Mouse (Mus musculus) kidney, adult 9 months (tissue): ENCODE data around the gene Mroh7.
A peak's percentile ranks its signal among the peaks of the same experiment; 100 is the strongest.
"Not testable (repeated sequence)": the region's sequence is repeated elsewhere in the genome, so short reads cannot be mapped to it uniquely, and the experiment has no call there.

Experiments used
- DNase-seq: peaks from one replicate; pipeline ENCODE4 v3.0.0; 2022

The Mroh7 gene

DNA sequence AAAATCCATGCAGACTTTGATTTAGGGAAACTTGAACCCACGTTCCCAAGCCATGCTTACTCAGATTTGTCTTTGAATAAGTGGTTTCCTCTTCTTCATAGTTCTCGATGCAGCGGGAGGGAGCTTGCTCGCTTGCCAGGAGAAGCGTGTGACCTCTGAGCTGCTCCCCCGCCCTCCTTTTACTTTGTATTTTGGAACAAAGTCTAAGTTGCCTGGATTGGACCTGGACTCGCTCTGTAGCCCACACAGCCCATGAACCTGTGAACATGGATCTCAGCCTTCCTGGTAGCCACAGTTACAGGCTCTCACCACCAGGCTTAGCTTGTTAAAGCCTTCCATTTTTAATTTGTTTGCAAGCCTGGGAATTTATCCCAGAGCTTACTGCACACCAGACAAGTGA lies at the start of gene Mroh7:
Gene Mroh7, minus strand, starts transcription at position 112 of the 400 bp plus-strand sequence.
- DNase-seq: peak; percentile 92

DNA sequence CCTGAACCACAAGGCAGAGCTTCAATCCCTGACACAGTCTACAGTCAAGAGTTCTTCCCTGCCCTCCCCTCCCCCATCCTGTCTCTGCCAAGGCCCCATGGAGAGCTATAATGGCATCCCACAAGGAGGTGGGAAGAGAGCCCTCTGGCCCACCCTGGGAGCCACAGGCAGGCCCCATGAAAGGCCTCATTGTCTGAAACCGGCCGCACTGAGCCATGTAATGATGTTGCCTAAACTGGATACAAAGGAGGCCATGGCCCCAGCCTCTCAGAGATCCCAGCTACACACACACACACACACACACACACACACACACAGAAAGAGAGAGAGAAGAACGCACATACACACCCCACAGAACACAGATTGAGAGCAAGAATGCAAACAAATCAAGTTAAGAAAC lies 49.3 kb upstream of the Mroh7 start:
- no peak for DNase-seq

DNA sequence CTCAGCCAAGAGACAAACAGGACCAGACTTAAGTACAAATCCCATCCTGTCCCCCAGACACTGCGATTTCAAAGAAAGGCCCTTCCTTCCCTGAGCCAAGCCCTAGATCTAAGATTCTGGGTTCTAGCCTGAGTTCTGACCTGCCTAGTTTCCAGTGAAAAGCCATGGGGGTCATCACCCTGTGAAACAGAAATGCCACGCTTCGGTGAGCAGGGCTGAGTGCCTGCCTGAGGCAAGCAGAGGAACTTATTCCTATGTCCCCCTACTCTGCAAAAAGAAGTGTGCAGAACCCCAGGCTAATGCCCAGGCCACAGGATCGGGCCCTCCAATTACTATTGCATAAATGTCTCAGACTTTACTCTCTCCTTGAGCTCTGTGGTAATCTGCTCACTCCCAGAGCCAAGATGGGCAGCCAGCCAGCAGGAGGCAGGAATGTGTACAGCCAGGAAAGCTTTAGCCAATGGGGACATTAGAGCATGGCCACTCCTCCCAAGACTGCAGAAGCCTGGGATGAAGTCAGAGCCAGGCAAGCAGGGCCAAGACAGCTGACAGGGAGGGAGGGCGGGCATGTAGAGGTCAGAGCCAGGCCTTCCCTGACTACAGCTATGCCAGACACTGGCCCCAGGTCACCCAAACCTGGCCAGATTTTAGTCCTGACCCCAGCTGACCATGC lies 47.5 kb upstream of the Mroh7 start:
- DNase-seq: peak; percentile 99

DNA sequence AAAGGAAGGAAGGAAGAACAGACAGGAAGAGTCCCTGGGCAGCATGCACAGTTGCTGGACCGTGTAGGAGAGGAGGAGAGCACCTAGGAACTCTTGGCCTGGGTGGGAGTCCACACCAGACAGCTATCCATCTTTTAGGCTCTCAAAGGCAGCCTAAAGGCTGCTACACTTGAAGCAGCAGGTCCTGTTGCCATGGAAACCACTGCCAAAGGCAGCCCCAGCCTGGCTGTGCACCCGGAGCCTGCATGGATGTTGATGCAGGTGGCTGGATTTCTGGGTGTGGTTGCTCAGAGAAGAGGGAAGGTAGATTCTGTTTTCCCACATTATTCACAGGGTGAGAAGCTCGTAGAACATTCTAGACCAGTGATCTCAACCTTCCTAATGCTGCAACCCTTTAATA lies 46.3 kb upstream of the Mroh7 start:
- no peak for DNase-seq

DNA sequence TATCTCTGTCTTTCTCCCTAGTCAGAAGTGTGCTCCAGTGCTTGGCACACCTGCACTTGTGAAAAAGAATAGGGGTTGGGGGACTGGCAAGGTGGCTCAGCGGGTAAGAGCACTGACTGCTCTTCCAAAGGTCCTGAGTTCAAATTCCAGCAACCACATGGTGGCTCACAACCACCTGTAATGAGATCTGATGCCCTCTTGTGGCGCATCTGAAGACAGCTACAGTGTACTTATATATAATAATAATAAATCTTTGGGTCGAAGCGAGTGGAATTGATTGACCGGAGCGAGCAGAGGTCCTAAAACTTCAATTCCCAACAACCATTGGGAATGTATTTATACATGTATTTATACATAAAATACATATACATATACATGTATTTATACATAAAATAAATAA lies 45.0 kb upstream of the Mroh7 start:
- not testable (repeated sequence) for DNase-seq

DNA sequence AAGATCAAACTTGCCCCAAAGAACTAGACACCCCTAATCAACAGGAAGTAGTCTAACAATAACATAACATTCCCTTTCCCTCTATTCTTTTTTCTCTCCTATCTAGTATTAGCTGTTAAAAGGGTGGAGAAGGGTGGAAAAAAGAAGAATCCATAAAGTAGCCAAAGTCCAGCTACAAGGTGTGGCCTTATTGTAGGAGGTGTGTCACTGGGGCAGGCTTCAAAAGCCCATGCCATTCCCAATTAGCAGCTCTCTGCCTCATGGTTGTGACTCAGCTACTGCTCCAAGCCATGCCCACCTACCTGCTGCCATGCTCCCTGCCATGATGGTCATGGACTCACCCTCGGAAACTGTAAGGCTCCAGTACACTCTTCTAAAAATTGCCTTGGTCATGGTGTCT lies 41.8 kb upstream of the Mroh7 start:
- no peak for DNase-seq

DNA sequence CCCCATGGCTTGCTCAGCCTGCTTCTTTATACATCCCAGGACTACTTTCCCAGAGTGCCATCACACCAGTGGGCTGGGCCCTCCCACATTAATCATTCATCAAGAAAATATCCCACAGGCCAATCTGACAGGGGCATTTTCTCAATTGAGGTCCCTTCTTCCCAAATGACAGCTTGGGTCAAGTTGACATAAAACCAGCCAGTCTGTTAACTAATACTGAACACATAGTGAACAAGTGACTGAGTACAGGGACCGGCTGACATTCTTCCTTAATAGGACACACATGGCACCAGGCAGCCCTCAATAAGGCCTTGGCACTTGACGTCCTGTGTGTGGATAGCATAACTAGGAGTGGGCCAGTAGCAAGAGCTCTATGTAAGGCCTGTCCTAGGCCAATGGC lies 38.6 kb upstream of the Mroh7 start:
- DNase-seq: no peak

DNA sequence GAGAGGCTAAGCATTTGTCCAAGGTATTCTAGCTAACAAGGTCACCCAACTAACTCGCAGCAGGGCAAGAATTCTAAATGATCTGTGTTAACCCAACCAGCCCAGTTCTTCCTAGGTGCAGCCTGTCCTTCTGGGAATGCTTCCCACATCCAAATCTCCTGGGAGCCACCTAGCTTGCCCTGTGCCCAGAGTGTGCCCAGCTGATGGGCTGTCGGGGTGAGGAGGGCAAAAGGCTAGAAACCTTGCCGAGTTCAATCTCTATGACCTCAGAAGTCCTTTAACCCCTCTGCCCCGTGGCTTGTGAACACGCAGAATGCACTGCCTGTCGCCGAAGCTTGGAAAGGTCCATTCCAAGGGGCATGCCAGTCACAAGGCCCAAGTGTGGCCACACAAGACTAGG lies 33.4 kb upstream of the Mroh7 start:
- DNase-seq: no peak

DNA sequence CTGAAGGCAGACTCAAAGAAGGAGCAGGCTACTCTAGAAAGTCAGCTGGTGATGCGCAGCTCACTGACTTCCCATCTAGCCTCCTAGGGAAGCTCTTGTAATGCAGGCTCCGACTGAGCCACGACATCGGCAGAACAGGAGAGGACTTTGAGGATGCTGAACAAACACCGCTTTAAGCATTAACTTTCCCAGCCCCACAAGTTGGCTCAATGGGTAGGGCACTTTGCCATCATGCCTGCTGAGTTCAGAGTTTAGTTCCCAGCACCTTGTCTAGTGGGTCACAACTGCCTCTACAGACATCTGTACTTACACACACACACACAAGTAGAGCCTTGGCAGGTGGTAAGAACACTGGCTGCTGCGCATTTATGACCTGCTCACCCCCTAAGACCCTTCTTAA lies 21.0 kb upstream of the Mroh7 start:
- DNase-seq: no peak

DNA sequence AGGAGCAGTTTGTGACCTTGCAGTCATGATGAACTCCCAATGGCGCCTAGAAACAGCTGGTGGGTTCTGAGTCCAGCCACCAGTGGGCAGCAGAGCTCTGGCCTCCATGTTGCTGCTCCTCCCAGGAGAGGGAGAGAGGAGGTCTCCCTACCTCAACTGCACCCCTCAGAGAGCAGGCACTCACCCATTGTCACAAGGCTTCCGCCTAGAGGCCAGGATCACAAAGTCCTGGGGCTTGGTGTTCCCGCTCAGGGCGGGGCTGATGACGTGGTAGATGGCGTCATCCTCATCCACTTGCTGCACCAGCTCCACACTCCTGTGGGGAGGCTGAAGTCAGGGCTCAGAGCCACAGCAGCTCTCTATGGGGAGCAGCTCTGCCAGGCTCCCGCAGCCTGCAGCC lies 19.0 kb upstream of the Mroh7 start:
- DNase-seq: peak; percentile 57

DNA sequence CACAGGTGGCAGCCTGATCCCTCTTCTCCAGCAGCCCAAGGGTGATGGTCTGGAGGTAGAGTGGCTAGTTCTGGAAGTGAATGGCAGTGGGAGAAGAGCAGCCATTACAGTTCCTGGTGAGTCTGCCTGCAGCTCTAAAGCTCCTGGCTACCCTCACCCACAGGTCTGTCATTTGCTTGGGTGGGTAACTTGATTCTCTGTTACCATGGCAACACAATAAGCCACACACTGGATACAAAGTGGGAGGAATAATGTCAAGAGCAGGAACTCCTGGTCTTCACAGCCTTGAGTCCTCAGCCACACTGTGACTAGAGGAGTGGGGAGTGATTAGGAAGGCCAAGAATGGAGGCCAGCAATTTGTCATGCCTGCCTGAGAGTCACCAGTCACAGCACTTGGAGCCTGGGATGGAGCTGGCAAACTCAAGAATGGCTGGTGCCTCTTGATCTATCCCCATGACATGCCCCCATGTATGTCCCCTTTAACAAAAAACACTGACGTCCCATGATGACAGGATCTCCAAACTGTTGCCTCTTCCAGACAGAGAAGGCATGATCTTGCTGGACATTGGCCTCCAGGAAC lies 16.4 kb upstream of the Mroh7 start:
- no peak for DNase-seq

DNA sequence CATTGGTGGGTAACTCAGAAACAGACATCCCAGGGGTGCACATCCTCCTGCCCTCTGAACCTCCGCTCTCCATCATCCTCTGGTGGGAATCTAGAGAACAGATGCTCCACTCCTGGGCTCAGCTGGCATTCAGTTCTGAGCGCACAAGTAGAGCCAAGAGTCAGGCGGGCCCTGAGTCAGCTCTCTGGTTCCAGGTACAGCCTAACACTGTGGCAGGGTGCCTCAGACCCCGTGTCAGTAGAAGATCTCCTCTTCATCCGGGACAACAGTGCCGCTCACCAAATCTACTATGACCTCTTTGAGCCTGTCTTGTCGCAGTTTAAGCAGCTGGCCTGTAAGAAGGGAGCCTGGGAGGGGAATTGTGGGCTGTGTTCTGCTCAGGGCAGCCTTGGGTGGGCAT lies 15.1 kb upstream of the Mroh7 start:
- no peak for DNase-seq

DNA sequence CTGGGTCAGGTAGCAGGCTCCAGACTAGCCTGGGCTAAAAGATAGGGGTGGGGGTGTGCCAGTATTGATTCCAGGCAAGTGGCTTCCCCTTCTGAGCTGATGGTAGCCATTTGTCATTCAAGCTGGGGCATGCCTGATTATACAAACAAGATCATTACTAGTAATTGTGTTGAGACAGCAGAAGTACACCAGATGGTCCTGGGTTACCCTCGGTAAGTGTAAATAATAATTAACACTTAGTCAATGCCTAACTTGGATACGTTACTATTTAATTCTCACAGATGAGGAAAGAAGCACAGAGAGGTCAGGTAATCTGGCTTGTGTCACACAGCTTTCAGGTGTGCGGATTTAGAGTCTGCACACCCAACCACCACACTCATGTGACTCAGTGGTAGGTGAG lies 7.2 kb upstream of the Mroh7 start:
- DNase-seq: peak; percentile 81

DNA sequence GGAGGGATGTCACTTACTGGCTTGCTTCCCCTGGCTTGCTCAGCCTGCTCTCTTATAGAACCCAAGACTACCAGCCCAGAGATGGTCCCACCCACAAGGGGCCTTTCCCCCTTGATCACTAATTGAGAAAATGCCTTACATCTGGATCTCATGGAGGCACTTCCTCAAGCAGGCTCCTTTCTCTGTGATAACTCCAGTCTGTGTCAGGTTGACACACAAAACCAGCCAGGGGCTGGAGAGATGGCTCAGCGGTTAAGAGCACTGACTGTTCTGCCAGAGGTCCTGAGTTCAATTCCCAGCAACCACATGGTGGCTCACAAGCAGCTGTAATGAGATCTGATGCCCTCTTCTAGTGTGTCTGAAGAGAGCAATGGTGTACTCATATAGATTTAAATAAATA lies 6.2 kb upstream of the Mroh7 start:
- DNase-seq: not testable (repeated sequence)

DNA sequence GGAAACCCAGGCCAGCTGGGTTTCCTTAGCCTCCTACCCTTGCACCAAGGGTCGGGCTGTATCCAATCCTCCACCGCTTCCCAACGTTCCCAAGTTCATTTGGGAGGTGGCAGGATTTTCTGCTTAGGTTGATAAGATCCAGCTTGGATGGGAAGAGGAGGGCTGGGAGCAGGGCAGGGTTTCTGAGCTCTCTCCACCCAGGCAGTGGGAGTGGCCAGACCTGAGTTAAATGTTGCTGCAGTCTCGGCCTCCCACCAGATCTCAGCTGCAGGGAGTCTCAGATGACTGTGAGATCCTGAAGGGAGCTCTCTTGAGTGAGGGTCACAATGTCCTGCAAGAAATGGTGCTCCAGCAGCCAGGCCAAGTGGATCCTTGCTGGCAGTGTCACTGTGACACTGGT lies 2.9 kb upstream of the Mroh7 start, which contains the start of gene Fam151a:
Gene Fam151a, plus strand, starts transcription at position 254 of the 400 bp plus-strand sequence.
- DNase-seq: peak; percentile 79

DNA sequence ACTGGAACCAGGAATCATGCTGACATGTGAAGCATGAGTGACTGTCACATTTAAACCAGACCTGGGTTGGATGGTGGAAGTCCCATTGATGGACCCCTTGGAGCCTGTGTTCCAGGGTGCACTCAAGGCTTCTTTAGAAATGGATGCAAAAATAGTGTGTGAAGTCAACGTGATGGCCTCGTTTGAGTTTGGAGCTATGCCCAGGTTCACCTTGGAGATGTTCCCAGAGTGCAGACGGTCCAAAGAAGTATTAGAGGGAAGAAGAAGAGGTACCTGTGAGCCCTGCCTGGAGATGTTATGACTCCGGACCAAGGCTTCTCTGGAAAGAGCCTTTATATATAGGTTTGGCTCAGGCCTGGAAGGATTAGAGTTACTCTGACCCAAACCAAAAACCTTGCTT lies 10.1 kb downstream of the Mroh7 start:
- peak; percentile 56 for DNase-seq

DNA sequence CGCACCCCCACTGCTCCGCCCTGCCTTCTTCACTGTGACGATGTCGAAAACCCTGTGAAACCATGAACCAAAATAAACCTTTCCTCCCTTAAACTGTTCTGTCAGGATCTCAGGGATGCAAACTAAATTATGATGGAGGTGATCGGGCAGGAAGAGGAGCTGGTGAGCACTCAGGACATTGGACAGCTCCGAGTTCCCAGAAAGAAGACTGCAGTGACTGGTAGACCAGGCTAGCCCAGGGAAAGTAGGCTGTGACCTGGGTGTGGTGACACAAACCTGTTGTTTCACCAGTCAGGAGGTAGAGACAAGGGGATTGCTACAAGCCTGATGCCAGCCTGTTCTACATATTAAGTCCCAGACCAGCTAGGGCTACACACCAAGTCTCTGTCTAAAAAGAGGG lies 17.1 kb downstream of the Mroh7 start:
- no peak for DNase-seq

DNA sequence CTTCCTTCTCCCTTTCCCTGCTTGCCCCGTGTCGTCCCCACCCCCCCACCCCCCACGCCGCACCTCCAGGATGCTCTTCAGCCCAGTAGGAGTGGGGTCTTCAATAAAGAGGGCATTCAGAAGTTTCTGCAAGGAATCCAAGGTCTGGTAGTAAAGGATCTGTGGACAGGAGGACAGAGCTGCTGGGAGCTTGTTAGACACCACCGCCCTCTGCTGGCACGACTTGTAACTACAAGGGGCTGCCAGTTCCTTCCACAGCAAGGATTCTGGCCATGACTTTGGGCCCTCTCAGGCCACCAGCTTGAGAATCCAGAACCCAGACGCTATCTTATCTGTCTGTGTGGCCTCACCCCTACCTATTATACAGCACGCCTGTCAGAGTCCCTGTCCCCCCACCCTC lies 22.3 kb downstream of the Mroh7 start:
- DNase-seq: peak; percentile 80

DNA sequence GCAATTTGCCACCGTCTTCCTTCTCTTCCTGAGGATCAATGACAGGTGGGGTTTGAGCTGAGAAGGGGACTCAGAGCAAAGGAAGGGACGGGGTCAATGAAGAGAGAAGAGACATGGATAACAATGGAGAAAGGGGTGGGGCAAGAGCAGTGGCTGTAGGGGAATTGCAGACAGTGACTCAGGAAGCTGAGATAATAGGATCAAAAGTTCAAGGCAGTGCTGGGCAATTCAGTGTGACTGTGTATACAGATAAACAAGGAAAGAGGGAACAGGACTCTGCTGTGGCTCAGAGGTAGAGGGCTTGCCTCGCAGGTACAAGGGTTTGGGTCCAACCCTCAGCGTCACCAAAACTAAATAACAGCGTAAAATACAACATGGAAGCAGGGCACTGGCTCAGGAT lies 22.8 kb downstream of the Mroh7 start:
- DNase-seq: no peak

DNA sequence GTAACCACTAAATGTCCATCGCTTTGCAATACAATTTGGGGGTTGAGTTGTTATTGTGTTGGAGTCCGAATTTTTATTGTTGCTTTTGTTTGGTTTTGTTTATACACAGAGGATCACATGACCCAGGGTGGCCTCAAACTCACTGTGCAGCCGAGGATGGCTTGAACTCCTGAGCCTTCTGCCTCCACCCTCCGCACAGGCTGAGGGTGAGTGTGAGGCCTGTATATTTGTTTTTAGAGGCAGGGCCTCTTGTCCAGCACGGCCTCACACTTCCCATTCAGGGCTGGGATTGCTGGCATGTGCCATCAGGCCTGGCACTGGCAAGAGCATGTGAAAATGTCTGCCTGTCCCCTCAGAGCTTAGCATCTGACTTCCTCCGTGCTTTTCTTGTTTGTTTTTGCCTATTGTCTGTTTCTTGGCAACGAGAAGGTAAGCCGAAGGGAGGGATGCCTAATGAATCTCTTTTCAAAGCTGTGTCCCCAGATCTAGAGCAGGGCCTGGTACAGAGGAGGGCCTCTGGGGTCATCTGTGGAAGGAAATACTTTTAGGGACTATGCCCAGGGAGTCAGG lies 25.5 kb downstream of the Mroh7 start:
- no peak for DNase-seq

DNA sequence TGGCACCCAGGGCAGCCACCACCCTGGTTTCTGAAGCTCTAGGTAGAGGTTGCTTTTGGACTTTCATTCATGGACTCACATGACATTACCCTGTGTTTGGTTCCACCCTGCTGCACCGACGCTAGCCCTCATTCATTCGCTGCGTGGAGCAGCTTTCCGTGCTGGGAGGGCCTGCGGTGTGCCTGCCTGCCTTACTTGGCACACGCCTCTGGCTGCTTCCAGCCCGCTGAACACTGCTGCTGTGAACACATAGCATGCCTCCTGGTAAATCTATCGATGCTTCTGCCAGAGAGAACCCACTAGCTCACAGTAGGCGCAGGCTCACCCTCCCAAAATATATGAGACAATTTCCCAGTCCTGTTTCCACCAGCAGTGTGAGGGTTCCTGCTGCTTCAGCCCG lies 26.3 kb downstream of the Mroh7 start:
- peak; percentile 57 for DNase-seq

DNA sequence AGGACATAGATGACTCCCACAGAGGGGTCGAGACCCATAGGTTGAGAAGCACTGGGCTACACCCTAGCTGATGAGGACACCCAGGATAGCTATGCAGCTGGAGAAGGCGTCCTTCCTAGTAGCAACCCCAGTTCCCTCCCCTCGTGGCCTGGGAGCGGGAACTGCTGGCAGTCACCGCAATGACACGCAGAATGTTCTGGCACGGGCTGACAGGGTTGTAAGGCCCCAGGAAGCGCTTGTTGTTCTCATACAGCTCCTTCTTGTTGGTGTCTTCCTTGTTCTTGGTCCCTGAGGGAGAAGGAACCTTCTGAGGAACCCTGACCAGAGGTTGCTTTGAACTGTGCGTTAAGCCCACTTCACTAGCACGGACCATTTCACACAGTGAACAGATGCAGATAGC lies 26.8 kb downstream of the Mroh7 start:
- no peak for DNase-seq

DNA sequence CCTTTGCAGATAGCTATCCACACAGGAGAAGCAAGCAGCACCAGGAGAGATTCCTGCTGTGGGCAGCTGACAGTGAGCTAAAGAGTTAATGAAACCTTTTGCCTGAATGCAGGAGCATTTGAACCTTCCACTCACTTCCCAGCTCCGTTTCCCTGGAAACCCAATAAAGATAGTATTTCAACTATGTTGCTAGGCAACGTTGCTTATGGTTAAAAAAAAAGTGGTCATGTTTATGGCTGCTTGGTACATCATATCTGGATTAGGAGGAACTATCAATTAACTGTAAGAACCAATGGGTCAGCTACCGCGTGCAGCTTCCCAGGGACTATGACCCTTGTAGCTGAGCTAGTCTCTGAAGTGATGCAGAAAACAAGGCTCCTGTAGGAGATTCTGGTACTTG lies 29.9 kb downstream of the Mroh7 start:
- no peak for DNase-seq

DNA sequence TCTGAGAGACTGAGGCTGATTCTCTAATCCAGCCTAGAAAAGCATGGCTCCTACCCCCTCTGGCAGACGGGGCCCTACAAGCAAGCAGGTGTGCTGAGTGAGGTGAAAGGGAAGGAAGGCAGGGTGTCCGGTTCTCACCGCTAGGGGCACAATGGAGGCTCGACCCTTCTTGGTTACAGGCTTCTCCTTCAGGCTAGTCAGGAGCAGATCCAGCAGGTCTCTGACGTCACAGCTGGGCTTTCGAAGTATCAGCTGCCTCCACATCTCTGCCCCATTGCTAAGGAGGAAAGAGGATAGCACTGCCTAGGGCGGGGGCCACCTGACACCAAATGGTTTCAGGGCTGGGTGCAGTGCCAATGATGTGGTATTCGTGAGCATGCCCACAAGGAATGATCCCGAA lies 30.7 kb downstream of the Mroh7 start:
- DNase-seq: peak; percentile 47
